Mouse (Mus musculus) kidney, adult 2 months (tissue): ENCODE results near the gene Pkn1. TPM values are rescaled to one million over a fixed set of nuclear protein-coding genes. Genes with fewer than 3 reads are reported as not detected.

Experiments
- DNase-seq: peaks from one replicate; pipeline ENCODE4 v3.0.0; 2021
- H3K27ac ChIP-seq: fragments of 200-500 bp; 2 replicates; pipeline ENCODE4 v1.5.1; 2012; ENCODE audit warnings: low read depth, low read length, control low read depth, inconsistent platforms; ENCODE audit not compliant: insufficient read depth
- H3K27me3 ChIP-seq: fragments of 200-500 bp; replicated peaks from 2 replicates; pipeline ENCODE4 v1.6.1; 2012; ENCODE audit warnings: mild to moderate bottlenecking, moderate library complexity, low read length, inconsistent platforms; ENCODE audit not compliant: control insufficient read depth, insufficient read depth
- H3K36me3 ChIP-seq: fragments of 200-500 bp; 2 replicates; pipeline ENCODE4 v1.6.1; 2012; ENCODE audit warnings: mild to moderate bottlenecking, moderate library complexity, low read length, inconsistent platforms; ENCODE audit not compliant: control insufficient read depth, insufficient read depth
- H3K4me1 ChIP-seq: fragments of 200-500 bp; 2 replicates; pipeline ENCODE4 v1.6.1; 2011; ENCODE audit warnings: low read length; ENCODE audit not compliant: control insufficient read depth, insufficient read depth
- H3K4me3 ChIP-seq: fragments of 200-500 bp; 2 replicates; pipeline ENCODE4 v1.5.1; 2011; ENCODE audit warnings: mild to moderate bottlenecking, low read depth, low read length, control low read depth; ENCODE audit not compliant: insufficient read depth
- CTCF ChIP-seq: fragments of 200-500 bp; conservative IDR thresholded peaks from 2 replicates; pipeline ENCODE4 v1.5.1; 2011; ENCODE audit warnings: low read depth, mild to moderate bottlenecking, control low read depth, low read length, moderate library complexity, mixed read lengths; ENCODE audit not compliant: insufficient read depth, insufficient read length
- POLR2A ChIP-seq: fragments of 200-500 bp; IDR thresholded peaks from one replicate; pipeline ENCODE4 v1.6.1; 2011; ENCODE audit warnings: low read depth, low read length, control low read depth
- WGBS: fragments of 180-500 bp; shearing (Covaris S2); methylation state at CpG from one replicate; pipeline ENCODE4 v1.1.7; 2018; 5-methylcytosine and 5-hydroxymethylcytosine counted together
- polyA plus RNA-seq: library from polyadenylated mRNA; depleted of rRNA; stranded (reverse); fragments of >200 nt; gene quantifications from 2 replicates; pipeline ENCODE4 v1.2.3, GENCODE M21; 2012

Pkn1 gene
- polyA plus RNA-seq, 1 experiment = 81.9 TPM

- peak; percentile 40 for DNase-seq
- WGBS = 30% methylated on average over 22 of the region's 22 CpGs
- H3K4me1 ChIP-seq = peaks cover 11% of the 10 kb centered on the region
Observed at GRCm38 (mm10) chr8:83660995-83661680, 37.8 kb downstream of the Pkn1 start.

GRCm38 (mm10) chr8:83660545-83660944 lies 38.4 kb downstream of the Pkn1 start:
- H3K4me3 ChIP-seq = no peak overlapping the region
- peaks cover 8% of the 10 kb centered on the region; the same call in 1 of the 2 replicates for H3K4me1 ChIP-seq
- no peak for DNase-seq
- WGBS = 21% methylated on average over 8 of the region's 8 CpGs
- no peaks in the 10 kb centered on the region for H3K27me3 ChIP-seq
- H3K27ac ChIP-seq = no peak overlapping the region
- no peaks in the 10 kb centered on the region for H3K36me3 ChIP-seq
- no peak for TF ChIP-seq CTCF
- TF ChIP-seq POLR2A = no peak

More at GRCm38 (mm10) chr8:83660995-83661680, 37.8 kb downstream of the Pkn1 start:
- TF ChIP-seq POLR2A = no peak
- no peak for TF ChIP-seq CTCF
- Histone ChIP-seq H3K27ac (peak overlapping the region; percentile 65), H3K4me3 (peak overlapping the region; percentile 29; the same call in 1 of the 2 replicates), H3K36me3 (no peaks in the 10 kb centered on the region), H3K27me3 (no peaks in the 10 kb centered on the region)

GRCm38 (mm10) chr8:83656484-83657246 lies 42.3 kb downstream of the Pkn1 start:
- Histone ChIP-seq H3K4me1 (peaks cover 3% of the 10 kb centered on the region; the same call in 1 of the 2 replicates), H3K27ac (peak overlapping the region; percentile 33; the same call in 1 of the 2 replicates), H3K4me3 (no peak overlapping the region), H3K27me3 (no peaks in the 10 kb centered on the region), H3K36me3 (no peaks in the 10 kb centered on the region)
- DNase-seq = peak; percentile 47
- WGBS = 76% methylated on average over 13 of the region's 13 CpGs
- TF ChIP-seq CTCF (no peak), POLR2A (no peak)

GRCm38 (mm10) chr8:83656043-83656442 lies 42.9 kb downstream of the Pkn1 start:
- no peak overlapping the region for H3K27ac ChIP-seq
- no peaks in the 10 kb centered on the region for H3K27me3 ChIP-seq
- TF ChIP-seq POLR2A (no peak), CTCF (no peak)
- no peak for DNase-seq
- H3K4me3 ChIP-seq = no peak overlapping the region
- H3K4me1 ChIP-seq = peaks cover 4% of the 10 kb centered on the region; the same call in 1 of the 2 replicates
- WGBS = 83% methylated on average over 9 of the region's 9 CpGs
- no peaks in the 10 kb centered on the region for H3K36me3 ChIP-seq

GRCm38 (mm10) chr8:83654725-83655124 lies 44.3 kb downstream of the Pkn1 start:
- WGBS = 90% methylated on average over 6 of the region's 6 CpGs
- H3K27ac ChIP-seq = no peak overlapping the region
- no peak for DNase-seq

GRCm38 (mm10) chr8:83653662-83654017 lies 45.3 kb downstream of the Pkn1 start:
- TF ChIP-seq CTCF (no peak), POLR2A (no peak)
- H3K36me3 ChIP-seq = no peaks in the 10 kb centered on the region
- 0 out of 2 replicates have a peak overlapping the region, but pooled peaks have one; percentile 79 for H3K27ac ChIP-seq
- peaks cover 4% of the 10 kb centered on the region; the same call in 1 of the 2 replicates for H3K4me1 ChIP-seq
- H3K27me3 ChIP-seq = no peaks in the 10 kb centered on the region
- H3K4me3 ChIP-seq = peak overlapping the region; percentile 83
- WGBS = 26% methylated on average over 10 of the region's 10 CpGs
- no peak for DNase-seq

More at GRCm38 (mm10) chr8:83654725-83655124, 44.3 kb downstream of the Pkn1 start:
- Histone ChIP-seq H3K4me3 (no peak overlapping the region), H3K36me3 (no peaks in the 10 kb centered on the region), H3K4me1 (peaks cover 4% of the 10 kb centered on the region; the same call in 1 of the 2 replicates), H3K27me3 (no peaks in the 10 kb centered on the region)
- no peak for TF ChIP-seq CTCF
- TF ChIP-seq POLR2A = no peak
